Mouse (Mus musculus) forebrain, embryonic 14.5 days (tissue): Measurements from ENCODE around the gene Umodl1. TPM values are rescaled to one million over a fixed set of nuclear protein-coding genes. Genes with fewer than 3 reads are reported as not detected.

Experiments
- ATAC-seq: fragments of 200-750 bp; cut with Nextera tagmentation; 2 replicates; pipeline ENCODE4 v1.8.0; 2017; ENCODE audit warnings: mild to moderate bottlenecking, moderate library complexity
- DNase-seq: peaks from one replicate; pipeline ENCODE4 v3.0.0-alpha.2; 2015; ENCODE audit warnings: low spot score
- H3K27ac ChIP-seq: fragments of 300-500 bp; sonication (generic); 2 replicates; pipeline ENCODE4 v1.5.1; 2014; ENCODE audit warnings: low read depth, mild to moderate bottlenecking, control low read depth, low read length, moderate library complexity
- H3K27me3 ChIP-seq: fragments of 300-500 bp; sonication (generic); replicated peaks from 2 replicates; pipeline ENCODE4 v1.6.1; 2014; ENCODE audit warnings: low read length, control low read depth, mixed read lengths; ENCODE audit not compliant: control insufficient read depth, insufficient read depth
- H3K36me3 ChIP-seq: fragments of 300-500 bp; sonication (generic); 2 replicates; pipeline ENCODE4 v1.6.1; 2014; ENCODE audit warnings: low read length, control low read depth; ENCODE audit not compliant: control insufficient read depth, insufficient read depth
- H3K4me1 ChIP-seq: fragments of 300-500 bp; sonication (generic); 2 replicates; pipeline ENCODE4 v1.6.1; 2014; ENCODE audit warnings: antibody characterized with exemption, low read length, control low read depth; ENCODE audit not compliant: control insufficient read depth, insufficient read depth
- H3K4me2 ChIP-seq: fragments of 300-500 bp; sonication (generic); 2 replicates; pipeline ENCODE4 v1.6.1; 2014; ENCODE audit warnings: mild to moderate bottlenecking, control low read depth, low read length
- H3K4me3 ChIP-seq: fragments of 300-500 bp; sonication (generic); 2 replicates; pipeline ENCODE4 v1.5.1; 2014; ENCODE audit warnings: low read depth, low read length, control low read depth
- H3K9ac ChIP-seq: fragments of 300-500 bp; sonication (generic); 2 replicates; pipeline ENCODE4 v1.6.1; 2014; ENCODE audit warnings: mild to moderate bottlenecking, low read length, control low read depth, moderate library complexity
- H3K9me3 ChIP-seq: fragments of 300-500 bp; sonication (generic); replicated peaks from 2 replicates; pipeline ENCODE4 v1.6.1; 2016; ENCODE audit warnings: low read length, control low read depth, mixed read lengths; ENCODE audit not compliant: control insufficient read depth
- WGBS: fragments of 180-500 bp; shearing (Covaris S2); extraction: QIAGEN DNeasy Blood & Tissue Kit; methylation state at CpG from one replicate; pipeline ENCODE4 v1.1.7; 2014; 5-methylcytosine and 5-hydroxymethylcytosine counted together
- microRNA-seq: library from miRNA; unstranded; fragments of <30 nt; microRNA quantifications from one replicate; pipeline ENCODE4, GENCODE M21; 2016
- polyA plus RNA-seq: library from polyadenylated mRNA; unstranded; fragments of >200 nt; fragmentation: Nextera tagmentation; extraction: Ambion mirVana; gene quantifications from 2 replicates; pipeline ENCODE4 v1.2.1, GENCODE M21; 2014

The Umodl1 gene
- polyA plus RNA-seq, 1 experiment from 2014 or later, result 0.04 TPM

DNA sequence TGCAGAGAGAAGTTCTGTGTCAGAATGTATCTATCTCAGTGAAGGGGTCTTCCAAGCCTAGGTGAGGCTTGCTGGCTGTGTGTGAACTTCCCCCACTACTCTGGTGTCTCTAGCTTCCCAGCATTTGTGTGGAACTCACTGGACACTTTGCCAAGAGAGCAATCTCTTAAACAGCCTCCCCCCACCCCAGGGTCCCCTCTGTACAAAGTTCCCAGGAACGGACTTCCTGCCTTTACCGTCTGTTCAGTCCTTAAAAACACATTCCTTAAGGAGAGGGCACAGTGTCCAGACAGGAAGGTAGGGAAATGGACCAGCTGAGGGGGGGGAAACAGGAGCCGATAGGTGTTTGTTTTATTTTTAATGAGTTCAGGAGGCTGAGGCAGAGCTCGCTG is 105.8 kb downstream of the Umodl1 start:
- Histone ChIP-seq H3K4me2 (no peak overlapping the region), H3K4me1 (peaks cover 10% of the 10 kb centered on the region), H3K9me3 (no peaks in the 10 kb centered on the region), H3K36me3 (0 out of 2 replicates have a peak, but pooled peaks cover 3% of the 10 kb centered on the region), H3K9ac (no peak overlapping the region), H3K4me3 (no peak overlapping the region), H3K27me3 (peaks cover 4% of the 10 kb centered on the region; the same call in 1 of the 2 replicates), H3K27ac (no peak overlapping the region)
- 69% methylated on average over 4 of the region's 4 CpGs for WGBS
- DNase-seq (no peak), ATAC-seq (no peak)

Small RNAs within 50 kb of the gene (microRNA-seq; reads per million reads assigned to microRNA genes)
- not detected for gene Gm24026

Other genes starting within 250 kb of the Umodl1 start
- 0.05 and 0.20 TPM in 2 replicates for gene Glp1r, start 52.8 kb upstream of the Umodl1 start, polyA plus RNA-seq
- 16.8 and 19.7 TPM in 2 replicates for gene Abcg1, start 103.0 kb downstream of the Umodl1 start, polyA plus RNA-seq
- 0.51 and 1.6 TPM in 2 replicates for gene Tff3, start 175.0 kb downstream of the Umodl1 start, polyA plus RNA-seq
- gene Tff2, start 189.6 kb downstream of the Umodl1 start, polyA plus RNA-seq, result not detected in 2 replicates
- gene Tff1, start 210.6 kb downstream of the Umodl1 start, polyA plus RNA-seq, result not detected in 2 replicates
- not detected in 2 replicates for gene Tmprss3, start 244.3 kb downstream of the Umodl1 start, polyA plus RNA-seq